Mouse (Mus musculus) cerebellum, adult 2 months (tissue): Measurements from ENCODE around the gene Sptbn1.

Experiments
- CTCF ChIP-seq: fragments of 200-500 bp; IDR thresholded peaks from 2 replicates; pipeline ENCODE4 v1.5.1; 2011; ENCODE audit warnings: low read depth, mild to moderate bottlenecking, control low read depth, low read length, moderate library complexity, borderline replicate concordance; ENCODE audit not compliant: insufficient read depth
- POLR2A ChIP-seq: fragments of 200-500 bp; IDR thresholded peaks from 2 replicates; pipeline ENCODE4 v1.6.1; 2011; ENCODE audit warnings: low read length, control low read depth, borderline replicate concordance; ENCODE audit not compliant: insufficient read depth

GRCm38 (mm10) chr11:30209495-30209894 is 58.5 kb downstream of the Sptbn1 start:
- no peak for TF ChIP-seq CTCF
- no peak for TF ChIP-seq POLR2A
